Mouse (Mus musculus) CD4-positive, CD25-positive, alpha-beta regulatory T cell (primary cell): ENCODE results near the gene Gng13. TPM values are rescaled to one million over a fixed set of nuclear protein-coding genes. Genes with fewer than 3 reads are reported as not detected.

Experiments used
- polyA plus RNA-seq: library from polyadenylated mRNA; unstranded; fragments of 100-300 nt; shearing (Covaris generic); gene quantifications from one replicate; pipeline ENCODE4 v1.2.1, GENCODE M21; 2017

Gene Gng13
- not detected for polyA plus RNA-seq

DNA sequence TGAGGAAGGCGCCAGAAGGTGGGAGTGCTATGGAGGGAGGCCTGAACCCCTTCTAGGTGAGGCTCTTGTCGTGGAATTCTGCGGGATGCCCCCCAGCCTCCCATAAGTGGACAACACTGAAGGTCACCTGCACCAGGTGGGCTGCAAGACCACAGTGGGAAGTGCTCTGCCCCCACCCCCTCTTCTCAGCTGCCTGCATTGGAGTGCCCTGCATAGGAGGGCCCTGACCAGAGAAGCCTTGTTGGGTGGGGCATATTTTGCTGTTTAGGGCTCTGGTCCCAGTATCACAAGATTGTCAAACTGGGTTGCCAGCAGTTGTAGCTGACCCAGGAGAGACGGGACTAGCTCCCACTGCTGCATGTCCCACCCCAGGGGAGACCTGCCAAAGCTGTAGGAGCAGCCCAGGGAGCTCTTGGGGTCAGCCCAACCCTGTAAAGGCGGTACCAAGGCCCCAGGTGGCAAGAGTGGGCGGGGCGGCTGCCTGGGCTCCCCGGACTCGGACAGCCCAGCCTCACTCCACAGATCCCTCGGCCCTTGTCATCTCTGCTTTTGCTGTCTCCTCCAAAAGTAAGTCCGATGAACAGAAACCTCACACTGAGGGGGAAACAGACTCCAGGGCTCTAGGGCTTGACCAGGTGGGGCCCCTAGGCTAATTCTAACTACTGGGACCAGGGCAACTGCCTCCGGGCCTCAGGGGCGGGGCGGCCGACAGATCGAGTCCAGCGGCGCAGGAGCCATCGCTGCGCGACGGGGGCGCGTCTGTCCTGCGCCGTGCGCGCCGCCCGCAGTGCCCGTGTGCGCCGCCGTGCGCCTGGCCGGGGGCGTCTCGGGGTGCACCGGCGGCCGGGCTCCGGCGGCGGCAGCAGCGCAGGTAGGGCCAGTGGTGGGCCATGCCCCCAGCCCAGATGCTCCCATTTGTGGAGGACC lies at the start of gene Gng13:
Gng13 (plus strand) TSS at position 461 of the 927 bp plus-strand sequence.

GRCm38 (mm10) chr17:25727265-25728008 lies 10.5 kb downstream of the Gng13 start, which contains the start of the genes Chtf18 and Rpusd1:
Gene Chtf18, minus strand, starts transcription at chr17:25727419.
Gene Rpusd1, plus strand, starts transcription at chr17:25727670.

GRCm38 (mm10) chr17:25735745-25736144 lies 18.8 kb downstream of the Gng13 start, which contains the start of gene Mslnl:
Gene Mslnl, plus strand, starts transcription at chr17:25736042.

DNA sequence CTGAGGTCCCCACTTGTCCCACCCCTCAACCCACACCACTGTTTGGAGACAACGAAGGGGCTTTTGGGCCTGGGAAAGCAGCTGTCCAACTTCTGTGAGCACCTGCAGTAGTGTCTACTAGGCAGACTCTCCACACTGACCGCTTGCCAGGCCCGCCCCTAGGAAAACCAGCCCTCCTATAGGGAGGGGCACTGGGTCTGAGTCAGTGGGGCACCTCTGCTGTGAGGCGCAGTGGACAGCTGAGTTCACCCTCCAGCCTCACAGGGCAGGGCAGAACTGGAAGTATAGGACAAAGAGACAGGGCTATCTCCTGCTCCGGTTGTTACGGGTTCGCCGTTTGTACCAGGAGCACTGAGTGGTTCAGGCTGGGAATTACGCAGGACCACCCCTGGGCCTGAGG lies 37.3 kb downstream of the Gng13 start, which contains the start of gene Msln:
Msln (minus strand) TSS at position 138 of the 400 bp plus-strand sequence.

Other genes starting within 250 kb of the Gng13 start
- not detected for gene Sstr5, start 219.9 kb upstream of the Gng13 start, polyA plus RNA-seq
- gene Sox8, start 146.5 kb upstream of the Gng13 start, polyA plus RNA-seq = not detected
- 22.4 TPM for gene Lmf1, start 138.1 kb upstream of the Gng13 start, polyA plus RNA-seq
- gene Chtf18, start 10.2 kb downstream of the Gng13 start, polyA plus RNA-seq = 6.4 TPM
- 14.6 TPM for gene Rpusd1, start 10.5 kb downstream of the Gng13 start, polyA plus RNA-seq
- gene Mslnl, start 18.9 kb downstream of the Gng13 start, polyA plus RNA-seq = 0.07 TPM
- gene Msln, start 37.2 kb downstream of the Gng13 start, polyA plus RNA-seq = not detected
- gene Narfl, start 56.6 kb downstream of the Gng13 start, polyA plus RNA-seq = 28.1 TPM
- 51.4 TPM for gene Haghl, start 68.5 kb downstream of the Gng13 start, polyA plus RNA-seq
- 0.49 TPM for gene Ccdc78, start 69.4 kb downstream of the Gng13 start, polyA plus RNA-seq
- 223 TPM for gene Fam173a, start 75.7 kb downstream of the Gng13 start, polyA plus RNA-seq
- gene AC134908.4, start 78.5 kb downstream of the Gng13 start, polyA plus RNA-seq = 1.6 TPM
- gene Metrn, start 80.0 kb downstream of the Gng13 start, polyA plus RNA-seq = 45.7 TPM
- gene Fbxl16, start 91.9 kb downstream of the Gng13 start, polyA plus RNA-seq = 0.13 TPM
- gene Wdr24, start 106.5 kb downstream of the Gng13 start, polyA plus RNA-seq = 44.1 TPM
- 36.7 TPM for gene Jmjd8, start 111.7 kb downstream of the Gng13 start, polyA plus RNA-seq
- gene Stub1, start 116.2 kb downstream of the Gng13 start, polyA plus RNA-seq = 169 TPM
- gene Rhbdl1, start 120.1 kb downstream of the Gng13 start, polyA plus RNA-seq = 2.1 TPM
- 2.6 TPM for gene Gm20683, start 124.6 kb downstream of the Gng13 start, polyA plus RNA-seq
- gene Rhot2, start 127.7 kb downstream of the Gng13 start, polyA plus RNA-seq = 41.0 TPM
- 8.8 TPM for gene Wdr90, start 144.3 kb downstream of the Gng13 start, polyA plus RNA-seq
- 5.2 TPM for gene Mcrip2, start 151.6 kb downstream of the Gng13 start, polyA plus RNA-seq
- 82.8 TPM for gene Mettl26, start 157.9 kb downstream of the Gng13 start, polyA plus RNA-seq
- 1.3 TPM for gene Wfikkn1, start 163.7 kb downstream of the Gng13 start, polyA plus RNA-seq
- gene Rab40c, start 202.6 kb downstream of the Gng13 start, polyA plus RNA-seq = 31.6 TPM
- 55.2 TPM for gene Pigq, start 227.8 kb downstream of the Gng13 start, polyA plus RNA-seq
- gene Nhlrc4, start 227.8 kb downstream of the Gng13 start, polyA plus RNA-seq = not detected
- not detected for gene A930017K11Rik, start 235.4 kb downstream of the Gng13 start, polyA plus RNA-seq